Mouse (Mus musculus) frontal cortex, postnatal 10 days (tissue): ENCODE results near the gene Adamts5.
A peak's percentile ranks its signal among the peaks of the same experiment; 100 is the strongest.

Source experiments
- DNase-seq, 2 experiments: peaks; one replicate each; pipeline ENCODE4 v3.0.0; 2022; ENCODE audit warnings: low spot score in 2 of 2, mixed read lengths in 1 of 2

Gene Adamts5

DNA sequence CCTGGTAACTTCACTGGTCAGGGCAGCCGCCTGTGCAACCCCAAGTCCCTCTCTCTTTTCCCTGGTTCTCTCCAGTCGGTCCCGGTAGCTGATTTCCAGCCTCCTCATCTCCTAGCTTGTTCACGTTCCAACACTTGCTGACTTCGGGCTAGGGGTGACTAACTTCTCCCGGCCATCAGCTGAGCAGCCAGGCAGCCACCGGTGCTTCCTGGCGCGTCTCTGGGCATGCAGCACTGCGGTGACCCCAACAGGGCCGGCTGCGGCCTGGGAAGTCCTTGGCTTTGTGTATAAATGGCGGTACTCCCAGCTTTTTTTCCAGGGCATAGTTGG lies at the start of gene Adamts5:
TSS of gene Adamts5 (minus strand) at position 248 of the 330 bp plus-strand sequence.
- DNase-seq, result no peak

DNA sequence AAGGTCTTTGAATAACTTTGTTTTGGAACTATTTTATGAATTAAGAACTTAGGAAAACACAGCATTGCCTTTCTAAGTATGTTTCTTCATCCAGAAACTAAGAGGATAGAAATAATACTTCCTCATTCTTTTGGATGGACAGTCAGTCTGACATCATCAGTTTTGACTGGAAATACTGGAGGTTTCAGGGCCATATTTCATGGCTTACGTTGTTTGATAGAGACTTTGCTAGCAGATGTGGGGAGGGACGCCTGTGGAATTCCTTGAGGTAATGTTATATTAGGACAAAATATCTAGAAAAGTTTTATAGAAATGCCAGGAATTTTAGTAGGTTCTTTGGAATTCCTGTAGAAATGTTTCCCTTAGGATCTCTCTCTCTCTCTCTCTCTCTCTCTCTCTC lies 48.7 kb upstream of the Adamts5 start:
- no peak for DNase-seq

DNA sequence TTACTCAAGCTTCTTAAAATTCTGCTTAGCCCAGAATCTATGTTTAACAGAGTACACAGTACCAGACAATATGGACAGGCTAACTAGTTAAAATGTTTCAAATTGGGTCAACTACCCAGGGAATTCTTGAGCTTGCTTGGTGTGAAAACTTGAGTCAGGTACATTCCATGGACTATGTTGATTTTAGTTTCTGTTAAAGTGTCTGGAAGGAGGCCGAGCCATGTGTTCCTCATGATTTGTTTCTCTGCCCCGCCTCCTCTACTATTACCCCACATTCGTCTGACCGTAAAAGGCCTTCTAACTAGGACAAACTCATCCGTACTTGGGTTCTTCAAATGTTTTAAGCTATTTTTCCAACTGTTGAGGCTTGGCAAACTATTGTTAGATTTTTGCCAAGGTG lies 24.4 kb upstream of the Adamts5 start:
- DNase-seq, result no peak

DNA sequence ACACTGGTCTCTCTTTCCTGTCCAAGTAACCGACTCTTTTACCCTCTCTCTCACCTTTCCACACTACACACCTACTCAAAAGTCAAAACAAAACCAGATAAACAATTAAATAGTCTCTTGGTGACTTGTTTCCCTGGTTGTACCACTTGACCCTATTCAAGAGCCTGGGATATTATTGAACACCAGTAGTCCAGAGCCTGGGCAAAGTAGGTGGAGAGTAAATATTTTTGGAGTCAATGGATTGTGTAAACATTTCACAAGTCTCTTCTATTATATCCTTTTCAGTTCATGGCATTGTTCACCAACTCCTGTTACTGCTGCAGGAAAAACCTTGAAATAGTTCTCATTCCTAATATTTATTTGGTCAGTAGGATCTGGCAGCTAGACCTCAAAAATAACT lies 20.8 kb upstream of the Adamts5 start:
- DNase-seq, result no peak

DNA sequence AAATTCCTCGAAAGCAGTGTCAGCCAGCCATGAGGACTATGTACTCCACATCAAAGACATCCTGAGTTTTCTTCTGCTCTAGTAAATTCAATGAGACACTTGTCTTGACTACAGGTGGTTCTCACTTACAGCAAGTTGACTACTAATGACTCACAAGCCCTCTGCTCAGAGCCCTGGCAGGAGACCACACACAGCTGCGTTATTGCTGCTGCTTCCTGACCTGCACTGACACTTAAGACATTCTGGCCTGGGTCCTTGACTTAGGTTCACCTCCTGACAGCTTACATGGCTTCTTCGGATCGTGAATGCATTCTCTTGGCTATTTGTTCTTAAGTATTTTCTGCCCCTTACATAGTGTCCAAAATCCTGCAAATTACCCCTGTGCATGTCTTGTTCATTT lies 18.5 kb upstream of the Adamts5 start:
- DNase-seq, result no peak

DNA sequence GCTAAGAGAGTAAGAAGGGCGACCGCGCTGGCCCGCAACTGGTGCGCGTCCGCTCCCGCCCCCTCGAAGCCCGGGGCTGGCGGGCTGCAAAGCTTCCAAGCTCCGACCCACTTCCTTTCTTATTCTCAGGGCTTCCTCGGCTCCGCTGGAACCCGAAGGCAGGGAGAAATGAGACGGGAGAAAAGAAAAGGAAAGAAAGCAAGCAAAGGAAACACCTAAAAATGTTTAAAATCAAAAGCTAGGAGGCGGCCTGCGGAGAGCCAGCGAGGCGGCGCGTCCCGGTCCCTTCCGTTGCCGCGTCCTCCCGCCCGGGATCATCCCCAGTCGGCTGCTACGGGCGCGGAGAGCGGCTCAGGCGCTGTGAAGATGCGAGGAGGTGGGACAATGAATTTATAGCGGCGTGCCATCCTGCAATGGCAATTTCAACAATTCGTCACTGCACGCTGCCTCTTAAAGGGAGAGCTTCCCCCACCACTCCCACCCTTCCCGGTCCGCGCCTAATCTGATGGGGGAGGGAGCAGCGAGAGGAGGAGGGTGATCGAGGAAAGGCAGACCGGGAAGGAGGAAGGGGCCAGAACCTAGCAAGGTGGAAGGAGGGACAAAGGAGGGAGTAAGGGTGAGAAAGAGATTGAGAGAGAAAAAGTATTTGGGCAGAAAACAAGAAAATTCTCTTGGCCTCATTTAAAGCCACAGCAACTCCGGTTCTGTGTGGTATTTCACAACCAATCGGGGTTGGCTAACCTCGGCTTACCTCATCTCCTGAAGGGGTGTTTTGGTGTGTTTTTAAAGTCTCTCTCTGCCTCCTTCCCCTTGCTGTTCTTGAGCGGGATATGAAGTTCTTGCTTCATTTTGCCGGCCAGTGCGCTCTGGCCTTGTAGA lies 687 bp downstream of the Adamts5 start:
- DNase-seq, result peak in 1 of 2 experiments; percentile 37

DNA sequence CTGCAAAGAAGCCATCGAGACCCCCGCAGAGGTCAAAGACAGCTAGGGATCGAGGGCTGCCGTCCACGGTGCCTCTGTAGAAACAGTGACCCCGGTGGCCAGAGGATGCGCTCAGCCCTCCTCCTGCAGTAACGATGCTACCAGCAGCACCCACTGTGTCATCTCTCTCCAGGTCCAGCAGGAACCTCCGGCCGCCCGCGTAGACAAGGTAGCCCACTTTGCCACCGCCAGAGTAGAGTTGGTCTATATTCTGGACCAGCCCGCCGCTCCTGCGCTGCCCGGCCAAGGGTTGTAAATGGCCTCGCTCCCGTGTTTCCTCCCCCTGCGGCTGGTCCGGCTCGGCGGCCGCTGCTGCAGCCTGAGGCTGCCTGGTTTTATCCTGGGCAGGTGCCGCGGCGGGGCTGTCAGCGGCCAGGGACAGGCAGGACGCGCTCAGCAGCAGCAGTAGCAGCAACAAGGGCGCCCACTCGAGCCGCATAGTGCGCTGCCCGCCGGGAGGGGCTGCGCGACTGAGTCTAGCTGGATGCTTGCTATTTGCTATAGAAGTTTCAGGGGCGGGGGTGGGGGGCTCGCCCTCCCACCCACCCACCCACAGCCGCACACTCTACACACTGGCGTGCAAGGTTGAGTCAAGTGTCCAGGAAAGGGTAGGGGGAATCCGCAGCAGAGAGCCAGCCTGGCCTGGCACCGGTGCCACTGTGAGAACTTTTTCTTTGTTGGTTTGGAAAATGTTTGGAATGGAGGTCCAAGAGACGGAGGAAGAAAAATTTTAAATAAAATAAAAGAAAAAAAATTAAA lies 1.6 kb downstream of the Adamts5 start:
- DNase-seq, result peak in 1 of 2 experiments; percentile 24

DNA sequence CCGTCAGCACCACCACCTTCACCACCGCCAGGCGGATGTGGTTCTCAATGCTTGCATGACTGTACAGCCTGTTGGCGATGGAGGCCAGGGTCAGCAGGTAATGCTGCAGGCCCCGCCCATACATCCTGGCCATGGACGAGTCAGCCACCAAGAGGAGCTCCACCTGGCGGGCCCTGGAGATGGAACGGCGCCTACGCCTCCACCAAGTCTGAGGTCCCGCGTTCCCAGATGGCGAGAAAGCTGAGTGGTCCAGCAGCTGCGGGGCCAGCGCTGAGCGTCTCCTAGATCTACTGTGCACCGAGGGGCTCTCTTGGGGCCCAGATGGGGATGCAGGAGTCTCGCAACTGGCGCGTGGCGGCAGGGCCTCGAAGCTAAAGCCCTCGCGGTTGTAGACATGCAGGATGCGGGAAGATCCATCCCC lies 2.3 kb downstream of the Adamts5 start:
- DNase-seq, result no peak

DNA sequence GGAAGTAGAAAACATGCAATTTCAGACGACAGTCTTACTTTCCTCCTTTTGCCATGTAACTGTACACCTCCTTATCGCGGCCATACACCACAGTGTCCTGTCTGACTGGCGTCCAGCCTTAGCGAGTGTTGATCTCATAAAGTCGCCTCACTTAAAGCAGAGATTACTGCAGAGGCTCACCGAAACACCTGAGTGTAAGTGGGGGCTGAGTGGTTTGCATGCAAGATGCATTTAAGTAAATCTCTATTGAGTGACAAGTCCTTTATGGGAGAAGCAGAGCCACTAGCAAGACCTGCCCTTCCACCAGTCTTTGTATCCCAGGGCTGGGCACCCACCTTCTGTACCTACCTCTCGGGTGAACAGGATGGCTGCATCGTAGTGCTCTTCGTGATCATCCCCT lies 2.8 kb downstream of the Adamts5 start:
- no peak for DNase-seq

DNA sequence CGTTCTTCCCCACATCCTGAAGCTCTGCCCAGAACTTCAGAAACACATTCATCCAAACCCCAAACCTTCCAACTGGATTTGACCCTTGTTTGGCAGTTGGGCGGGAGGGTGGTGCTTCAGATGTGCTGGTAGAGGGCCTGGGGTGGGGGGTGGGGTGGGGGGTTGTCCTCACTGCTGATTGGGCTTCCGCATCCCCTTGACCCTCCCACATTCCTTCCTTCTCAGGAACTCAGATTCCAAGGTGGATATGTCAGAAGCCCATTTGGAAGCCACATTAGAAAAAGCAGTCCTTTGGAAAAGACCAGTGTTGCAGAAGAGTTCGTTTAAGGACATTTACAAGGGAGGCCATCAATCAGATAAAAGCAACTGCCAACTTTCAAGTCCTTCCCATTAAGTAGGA lies 3.2 kb downstream of the Adamts5 start:
- DNase-seq, result no peak

DNA sequence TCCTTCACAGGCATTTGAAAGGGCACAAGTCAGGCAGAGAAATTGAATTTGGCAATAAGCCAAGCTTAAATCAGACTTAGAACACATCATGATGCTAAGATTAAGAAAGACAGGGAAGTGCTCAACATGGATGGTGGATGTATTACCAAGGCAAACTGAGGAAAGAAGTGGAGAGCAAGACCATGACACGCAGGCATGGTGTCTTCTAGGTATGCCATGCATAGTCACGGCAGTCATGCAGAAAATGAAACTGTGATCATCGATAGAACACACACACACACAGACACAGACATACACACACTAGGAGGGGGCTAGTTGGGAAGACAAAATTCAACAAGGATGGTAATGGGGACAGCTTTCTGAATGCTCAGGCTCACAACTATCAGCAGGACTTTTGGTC lies 3.8 kb downstream of the Adamts5 start:
- DNase-seq, result no peak

DNA sequence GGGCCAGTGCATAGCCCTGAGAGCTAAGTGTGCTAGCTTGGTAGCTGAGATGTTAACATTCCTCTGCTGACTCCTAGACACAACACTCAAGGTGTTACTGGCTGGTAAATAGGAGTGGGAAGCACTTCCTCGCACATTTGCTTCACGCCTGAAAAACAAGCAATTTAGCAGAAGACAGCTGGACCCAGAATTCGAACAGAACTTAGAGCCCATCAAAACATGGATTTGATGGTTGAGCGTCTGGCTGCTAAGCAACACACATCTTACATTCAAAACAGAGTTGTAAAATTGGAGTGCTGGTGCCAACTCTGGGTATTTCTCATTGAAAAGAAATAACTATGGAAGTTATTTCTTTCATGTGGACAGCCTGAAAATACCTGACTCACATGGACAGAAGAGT lies 5.7 kb downstream of the Adamts5 start:
- DNase-seq, result no peak

DNA sequence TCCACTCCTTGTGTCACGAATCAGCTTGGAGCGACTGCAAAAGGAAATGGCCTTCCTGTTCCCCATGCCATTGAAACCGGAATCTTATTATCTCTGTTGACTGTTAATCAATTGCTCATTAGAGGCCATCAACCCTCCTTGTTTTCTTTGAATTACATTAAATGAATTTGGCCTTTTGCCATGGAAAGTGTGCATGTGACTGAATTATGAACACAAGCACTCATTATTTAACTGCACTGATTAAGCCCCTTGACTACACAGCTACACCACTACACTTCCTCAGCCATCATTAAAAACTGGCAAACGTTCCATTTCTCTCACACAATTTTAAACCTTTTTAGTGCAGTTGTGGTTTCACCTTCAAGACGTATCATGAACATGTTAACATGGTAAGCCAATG lies 11.8 kb downstream of the Adamts5 start:
- DNase-seq, result no peak

DNA sequence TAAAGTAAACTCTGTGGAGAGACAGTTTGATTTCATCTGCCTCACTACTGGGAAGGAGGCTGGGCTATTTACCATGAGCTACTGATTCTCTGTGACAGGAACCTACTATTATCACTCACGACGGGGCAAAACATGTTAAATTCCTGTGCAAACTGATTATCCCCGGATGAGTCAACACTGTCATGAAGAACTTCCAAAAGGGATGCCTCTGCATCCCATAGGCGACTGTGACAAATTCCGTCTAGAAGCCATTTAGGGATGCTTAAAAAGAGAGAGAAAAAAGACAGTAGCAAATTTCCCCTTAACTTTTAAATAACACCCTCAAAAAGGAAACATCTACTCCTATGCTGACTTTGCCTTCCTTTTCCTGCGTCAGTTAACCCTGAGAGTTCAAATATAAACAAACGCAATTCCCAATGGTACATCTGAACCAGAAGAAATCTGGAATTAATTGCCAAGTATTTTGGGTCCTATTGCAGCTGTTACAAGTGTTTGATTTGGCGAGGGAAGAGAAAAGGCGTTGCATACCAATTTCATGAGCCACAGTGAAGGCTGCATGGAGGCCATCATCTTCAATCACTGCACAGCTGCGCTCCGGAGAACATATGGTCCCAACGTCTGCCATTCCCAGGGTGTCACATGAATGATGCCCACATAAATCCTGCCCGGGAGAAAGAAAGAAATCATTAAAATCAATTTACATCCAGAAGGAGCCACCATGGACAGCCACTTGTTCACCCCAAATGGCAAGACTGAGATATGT lies 14.2 kb downstream of the Adamts5 start:
- peak; percentile 21 to 31 for DNase-seq

DNA sequence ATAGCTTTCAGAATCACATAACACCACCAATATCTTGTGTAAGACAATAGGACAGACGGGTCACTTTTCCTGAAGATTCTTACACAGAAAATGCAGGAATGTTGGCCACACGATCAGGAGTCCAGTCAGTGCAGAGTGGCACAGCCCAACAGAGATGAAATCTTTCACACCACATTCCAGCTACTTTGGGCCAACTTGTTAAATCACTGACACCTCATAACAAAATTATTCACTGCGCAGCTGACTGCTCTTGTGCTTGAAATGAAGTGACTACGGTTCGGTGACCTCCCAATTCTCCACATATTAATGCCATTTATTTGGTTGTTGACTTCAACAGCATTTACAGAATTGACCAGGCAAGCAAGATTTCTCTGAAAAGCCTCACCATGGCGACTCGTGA lies 22.6 kb downstream of the Adamts5 start:
- no peak for DNase-seq

DNA sequence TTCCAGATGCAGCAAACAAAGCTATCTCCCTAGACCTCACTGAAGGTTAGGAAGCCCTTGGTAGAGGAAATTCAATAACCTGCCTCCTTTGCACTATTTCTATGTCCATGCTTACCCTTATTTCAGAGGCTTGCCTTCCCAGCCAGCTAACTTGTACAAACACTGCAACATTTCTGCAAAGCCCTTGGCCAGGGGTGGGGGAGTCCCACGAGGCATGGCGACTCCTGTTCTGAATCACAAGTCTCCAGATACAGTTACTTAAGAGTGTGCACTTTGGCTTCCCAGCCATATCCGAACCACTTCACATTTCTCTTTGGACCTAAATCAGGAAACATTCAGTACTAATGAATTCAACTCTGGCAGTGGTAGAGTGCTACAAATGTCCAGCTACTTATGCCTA lies 27.5 kb downstream of the Adamts5 start:
- DNase-seq, result no peak

DNA sequence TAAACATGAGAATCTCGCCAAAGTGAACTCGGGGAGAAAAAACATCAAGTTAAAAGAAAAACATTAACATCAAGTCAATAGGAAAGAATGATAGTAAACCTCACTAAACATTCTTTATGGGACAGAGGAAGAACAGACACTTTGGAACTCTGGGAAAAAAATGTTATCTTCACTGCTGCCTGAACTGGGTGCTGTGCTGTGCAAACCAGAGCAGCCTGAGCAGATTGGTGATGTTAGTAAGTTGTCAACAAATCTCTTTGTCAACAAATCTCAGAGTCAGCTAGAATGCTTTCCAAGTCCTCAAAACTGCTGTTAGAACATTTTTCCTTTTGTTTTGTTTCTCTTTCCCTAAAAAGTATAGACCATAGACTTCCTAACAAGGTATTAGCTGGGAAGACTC lies 29.7 kb downstream of the Adamts5 start:
- DNase-seq, result no peak

DNA sequence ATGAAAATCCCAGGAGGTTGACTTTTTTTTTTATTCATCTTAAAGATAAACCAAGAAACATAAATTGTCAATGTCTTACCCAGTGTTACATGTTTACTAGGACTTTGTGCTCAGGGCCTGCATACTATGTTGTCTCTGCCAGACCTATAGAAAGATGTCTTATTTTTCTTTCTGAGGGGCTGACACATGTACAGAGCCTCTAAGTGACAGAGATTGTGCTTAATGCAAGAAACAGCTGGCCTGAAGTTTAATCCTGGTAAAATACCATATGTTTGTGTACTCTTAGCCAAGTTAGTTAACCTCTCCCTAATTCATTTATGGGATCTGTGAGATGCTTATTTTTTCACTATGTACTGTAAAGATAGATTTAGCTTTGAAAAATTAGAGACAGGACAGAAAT lies 30.4 kb downstream of the Adamts5 start:
- DNase-seq, result no peak

DNA sequence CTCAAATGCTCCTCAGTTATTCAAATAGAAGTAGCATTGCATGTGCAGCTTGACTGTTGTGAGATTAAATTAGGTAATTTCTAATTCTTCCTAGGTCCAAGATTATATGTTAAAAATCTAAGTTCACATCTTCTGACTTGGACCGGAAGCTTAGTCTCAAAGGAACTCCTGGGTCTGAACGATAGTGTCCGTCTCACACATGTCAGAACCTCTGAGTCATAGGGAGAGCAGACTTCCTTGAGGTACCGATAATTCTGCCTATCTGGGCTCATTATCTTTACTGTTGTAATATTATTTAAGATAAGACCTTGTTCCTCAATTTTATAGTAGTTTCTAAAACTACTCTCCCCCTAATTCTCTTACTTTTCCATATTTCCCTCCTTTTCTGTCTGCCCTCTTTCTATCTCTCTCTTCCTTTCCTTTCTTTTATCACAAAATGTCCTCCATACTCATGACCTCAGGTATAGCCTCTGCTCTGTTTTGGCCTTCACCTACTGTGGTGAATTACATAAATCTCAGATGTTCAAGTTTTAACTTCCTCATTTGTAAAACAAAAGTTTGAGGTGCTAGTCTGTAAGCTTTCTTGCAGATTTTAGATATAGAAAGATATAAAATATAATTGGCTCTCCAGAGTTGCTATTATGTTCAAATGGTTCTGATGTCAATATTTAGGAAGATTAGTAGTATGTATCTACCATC lies 36.8 kb downstream of the Adamts5 start:
- DNase-seq, result no peak

DNA sequence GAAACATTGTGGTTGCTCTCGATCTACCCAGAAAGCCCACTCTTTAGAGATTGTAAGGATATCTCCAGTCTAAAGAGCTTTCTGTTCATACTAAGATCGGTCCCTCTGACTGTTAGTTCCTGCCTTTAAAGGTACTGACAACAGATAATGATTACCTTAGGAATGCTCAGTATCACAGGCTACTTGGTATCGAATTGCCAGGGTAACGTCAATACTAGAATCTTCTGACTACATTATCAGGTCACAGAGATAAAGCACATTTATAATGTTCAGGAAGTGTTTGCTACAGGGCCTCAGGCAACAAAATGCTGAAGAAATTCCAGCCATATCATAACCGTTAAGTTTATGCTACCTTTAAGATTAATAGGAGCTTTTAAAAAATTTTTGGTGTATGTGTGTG lies 47.1 kb downstream of the Adamts5 start:
- DNase-seq, result no peak

DNA sequence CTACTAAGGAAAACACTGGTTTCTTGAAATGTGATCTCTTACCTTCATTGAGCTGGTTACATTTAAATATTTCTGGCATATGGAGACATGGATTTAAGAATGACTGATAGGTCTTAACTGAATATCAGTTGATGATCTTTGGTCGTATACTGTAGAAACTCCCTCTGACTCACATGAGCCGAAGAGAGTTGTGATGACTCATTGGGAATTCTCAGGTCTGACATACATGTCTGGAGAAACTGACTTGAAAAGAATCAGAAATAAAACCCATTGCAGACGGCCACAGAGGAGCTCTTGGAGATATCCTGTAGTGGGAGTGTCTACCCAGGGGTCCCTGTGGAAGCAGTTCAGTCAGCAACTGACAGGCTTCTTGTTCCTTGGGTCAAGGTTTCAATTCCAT lies 74.6 kb downstream of the Adamts5 start:
- no peak for DNase-seq
